Mouse (Mus musculus): ENCODE measurements around the gene Gse1.

DNA sequence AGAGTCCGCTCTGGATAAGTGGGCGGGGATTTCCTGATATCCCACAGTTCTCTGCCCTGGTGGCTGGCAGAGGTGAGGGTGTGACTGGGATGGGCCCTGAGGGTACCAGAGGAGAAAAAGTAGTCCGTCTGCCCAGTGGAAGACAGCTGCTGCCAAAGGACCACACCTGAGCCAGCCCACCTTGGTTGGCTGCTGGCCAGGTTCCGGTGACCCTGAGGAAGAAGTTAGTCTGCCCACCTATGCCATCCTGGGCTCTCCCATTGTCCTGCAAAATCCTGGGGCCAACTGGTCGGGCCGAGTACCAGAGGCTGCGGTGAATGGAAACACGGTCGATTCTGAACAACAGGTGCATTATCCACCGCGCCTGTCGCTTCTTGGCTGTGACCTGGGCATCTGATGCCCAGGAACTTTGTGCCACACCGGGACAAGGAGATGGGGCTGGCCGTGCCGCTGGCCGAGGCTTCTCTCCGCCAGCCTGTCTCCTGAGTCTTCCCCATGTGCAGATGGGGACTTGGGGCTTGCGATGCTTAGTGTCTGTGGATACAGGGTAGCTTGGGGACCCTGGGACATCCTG is 326.3 kb downstream of the Gse1 start:
- TF ChIP-seq CTCF (IDR thresholded peaks at IDR 0.05) (no peak), POLR2A (IDR thresholded peaks at IDR 0.05; ENCODE audit: insufficient read depth, low read depth, low read length) (no peak)

All from heart, adult 2 months (tissue).